Mouse (Mus musculus): ENCODE measurements at regions not wholly inside any gene's neighbourhood (a gene's known extent, or its start where the extent isn't known, plus 50 kb on each side); places are given as distances from the start of the nearest gene placed in this dataset.

DNA sequence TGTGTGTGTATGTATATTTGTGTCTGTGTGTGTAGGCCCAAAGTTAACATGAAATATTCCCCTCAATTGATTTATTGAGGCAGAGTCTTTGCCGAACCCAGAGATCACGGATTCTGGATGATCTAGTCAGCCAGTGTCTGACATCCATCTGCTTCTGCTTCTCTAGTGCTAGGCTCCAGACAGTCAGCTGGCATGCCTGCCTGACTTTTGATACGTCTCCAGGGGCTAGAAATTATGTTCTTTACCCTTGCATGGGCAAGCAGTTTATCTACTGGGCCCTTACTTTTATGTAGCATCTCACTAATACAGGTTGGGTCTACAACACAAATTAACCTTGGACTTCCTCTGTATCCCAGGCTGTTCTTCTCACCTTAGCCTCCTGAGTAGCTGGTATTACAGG is 231.5 kb downstream of the Nucb2 start:
- TF ChIP-seq CTCF (IDR thresholded peaks at IDR 0.05; ENCODE audit: insufficient read depth, low read length) (no peak), POLR2A (IDR thresholded peaks at IDR 0.05; ENCODE audit: borderline replicate concordance, extremely low read depth, low read depth, low read length) (no peak)

Data from lung, adult 2 months (tissue).